ENCODE assay signal across 28 mouse cellular contexts in the genomic region with DNA sequence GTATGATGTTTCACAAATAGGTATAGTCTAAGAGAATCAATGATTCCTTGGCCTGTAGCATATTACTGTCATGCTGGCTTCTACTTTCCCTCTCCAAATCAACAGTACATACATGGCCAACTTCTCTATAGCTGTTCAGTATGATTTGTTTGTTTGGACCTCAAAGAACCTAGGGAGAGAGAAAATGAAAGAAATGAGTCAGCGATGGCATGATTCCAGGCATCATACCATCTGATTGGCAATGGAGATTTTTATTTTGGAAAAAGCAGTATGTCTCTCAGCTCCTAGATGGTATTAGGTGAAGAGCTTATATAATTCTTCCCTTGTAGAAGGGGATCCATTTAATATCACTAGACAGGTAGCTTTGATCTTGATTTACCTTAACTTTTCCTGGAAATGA.
DNase-seq lines count a peak whose midpoint lies in the region; ATAC-seq and TF ChIP-seq lines count a peak whose summit lies in the region.
"Had no signal": no experiment of that assay in that cellular context is flagged by ENCODE, and none has a peak within 500 bp of the region (broad histone marks: within the 10 kb centered on the region; RNA-seq: fewer than 3 reads in every experiment).

No protein-coding gene starts in this region.

- H3K27ac ChIP-seq in left cerebral cortex, adult 2 months: peak overlapping the region; percentile 77
- H3K27ac ChIP-seq: embryonic facial prominence, embryonic 13.5 days; embryonic facial prominence, embryonic 15.5 days; forebrain, embryonic 10.5 days; forebrain, embryonic 12.5 days had no signal

- no peak for DNase-seq in frontal cortex, postnatal 14 days (ENCODE audit: low spot score in 2 of 2)
- no peak for DNase-seq in left cerebral cortex, adult 2 months (ENCODE audit: extremely low spot score in 1 of 2, low spot score in 2 of 2)
- no peak for DNase-seq in left cerebral cortex, postnatal 10 days (ENCODE audit: extremely low spot score in 1 of 2, low spot score in 2 of 2)
- DNase-seq in Muller cell, postnatal 12 days (ENCODE audit: inconsistent ontology term): peak; percentile 54
- DNase-seq in brain, adult 2 months (ENCODE audit: low read depth, low spot score): peak; percentile 60
- no peak for DNase-seq in lung, postnatal 36 days
- DNase-seq: adrenal gland, adult 8-10 months; adrenal gland, postnatal 14 days; adrenal gland, postnatal 36 days; B cell, adult 2 months; cerebellum, adult 11 months; cerebellum, adult 18-20 months; cerebellum, adult 8-10 months; cerebellum, adult 9-11 months; cerebellum, postnatal 14 days; cerebellum, postnatal 36 days; embryo, embryonic 11 days had no signal

- intact Hi-C loops in left cerebral cortex, adult 2 months (cut with DNase I): loop anchor here (2.0 to 5.0 kb wide), 3 partner anchors 244 to 635 kb away; no protein-coding TSS in a partner anchor
- intact Hi-C loops in left cerebral cortex, postnatal 10 days (cut with DNase I): no loop called here

- peak; percentile 18 for ATAC-seq in frontal cortex, adult (ENCODE audit: low TSS enrichment)
- ATAC-seq: activated CD4-positive, CD25-positive, alpha-beta regulatory T cell, adult 4 months; CD4-positive, CD25-positive, alpha-beta regulatory T cell, adult 4 months; forebrain, embryonic 14.5 days; forebrain, embryonic 16.5 days; Patski had no signal

- no peak for TF ChIP-seq CTCF in left cerebral cortex, adult 2 months (IDR thresholded peaks at IDR 0.05)

- no peak overlapping the region for H3K4me3 ChIP-seq in left cerebral cortex, adult 2 months
- H3K4me3 ChIP-seq: embryonic facial prominence, embryonic 13.5 days; embryonic facial prominence, embryonic 15.5 days; erythroblast, embryonic 14.5 days; forebrain, embryonic 10.5 days; forebrain, embryonic 12.5 days had no signal

Comparison
In these comparisons a context has a peak if more than half of its experiments do, and no peak if none do; other contexts are left out.
1. DNase-seq: peak in Muller cell, postnatal 12 days (single experiment) and brain, adult 2 months (single experiment); none in frontal cortex, postnatal 14 days (0 of 2), left cerebral cortex, adult 2 months (0 of 2), left cerebral cortex, postnatal 10 days (0 of 2) and lung, postnatal 36 days (single experiment).